ENCODE assay signal across 15 mouse cellular contexts in genomic region chr17:66412155-66412970, GRCm38 (mm10). TPM values are rescaled to one million over a fixed set of nuclear protein-coding genes. Genes with fewer than 3 reads are reported as not detected.
DNase-seq lines count a peak whose midpoint lies in the region; ATAC-seq lines count a peak whose summit lies in the region.
"Had no signal": no experiment of that assay in that cellular context is flagged by ENCODE, and none has a peak within 500 bp of the region (broad histone marks: within the 10 kb centered on the region; RNA-seq: fewer than 3 reads in every experiment).

No protein-coding gene starts in this region.

- 34% methylated on average over 12 of the region's 12 CpGs for WGBS in kidney, embryonic 14.5 days
- WGBS in embryonic facial prominence, embryonic 10.5 days = 15% methylated on average over 12 of the region's 12 CpGs
- 23% methylated on average over 12 of the region's 12 CpGs for WGBS in hindbrain, embryonic 16.5 days
- WGBS in neural tube, embryonic 12.5 days = 15% methylated on average over 12 of the region's 12 CpGs

- no peak overlapping the region for H3K4me3 ChIP-seq in kidney, embryonic 14.5 days (ENCODE audit: low read length)
- peak overlapping the region; percentile 31 for H3K4me3 ChIP-seq in embryonic facial prominence, embryonic 10.5 days
- no peak overlapping the region for H3K4me3 ChIP-seq in hindbrain, embryonic 16.5 days (ENCODE audit: low read length)
- no peak overlapping the region for H3K4me3 ChIP-seq in neural tube, embryonic 12.5 days
- H3K4me3 ChIP-seq: heart, adult 2 months; layer of hippocampus, adult 2 months; limb, embryonic 12.5 days had no signal

- peak; percentile 34; the same call in 1 of the 2 replicates for ATAC-seq in kidney, embryonic 14.5 days (ENCODE audit: low FRiP score, low TSS enrichment)
- peak; percentile 34; the same call in 1 of the 2 replicates for ATAC-seq in hindbrain, embryonic 16.5 days
- peak; percentile 56; the same call in 1 of the 2 replicates for ATAC-seq in neural tube, embryonic 12.5 days (ENCODE audit: low FRiP score, low read depth)

- no peaks in the 10 kb centered on the region for H3K27me3 ChIP-seq in kidney, embryonic 14.5 days (ENCODE audit: control insufficient read depth, insufficient read depth, low read length)
- H3K27me3 ChIP-seq in embryonic facial prominence, embryonic 10.5 days (replicated peaks; ENCODE audit: low read depth, poor library complexity, severe bottlenecking) = no peaks in the 10 kb centered on the region
- no peaks in the 10 kb centered on the region for H3K27me3 ChIP-seq in hindbrain, embryonic 16.5 days (replicated peaks; ENCODE audit: control insufficient read depth, insufficient read depth, low read length)
- 0 out of 2 replicates have a peak, but pooled peaks cover 6% of the 10 kb centered on the region for H3K27me3 ChIP-seq in neural tube, embryonic 12.5 days (replicated peaks)
- H3K27me3 ChIP-seq: limb, embryonic 12.5 days had no signal

- no peak overlapping the region; the same call in 1 of the 2 replicates for H3K27ac ChIP-seq in kidney, embryonic 14.5 days (ENCODE audit: low read depth, low read length)
- H3K27ac ChIP-seq in embryonic facial prominence, embryonic 10.5 days (replicated peaks) = peak overlapping the region; percentile 83
- no peak overlapping the region for H3K27ac ChIP-seq in hindbrain, embryonic 16.5 days (ENCODE audit: low read depth, low read length)
- peak overlapping the region; percentile 22 for H3K27ac ChIP-seq in neural tube, embryonic 12.5 days
- H3K27ac ChIP-seq: heart, adult 2 months; layer of hippocampus, adult 2 months; limb, embryonic 12.5 days had no signal

- no peaks in the 10 kb centered on the region for H3K36me3 ChIP-seq in kidney, embryonic 14.5 days (ENCODE audit: control insufficient read depth, insufficient read depth, low read length)
- H3K36me3 ChIP-seq in embryonic facial prominence, embryonic 10.5 days (replicated peaks) = peaks cover 20% of the 10 kb centered on the region
- no peaks in the 10 kb centered on the region for H3K36me3 ChIP-seq in hindbrain, embryonic 16.5 days (ENCODE audit: control insufficient read depth, insufficient read depth, low read length)
- no peaks in the 10 kb centered on the region for H3K36me3 ChIP-seq in neural tube, embryonic 12.5 days

- no peaks in the 10 kb centered on the region for H3K9me3 ChIP-seq in kidney, embryonic 14.5 days (ENCODE audit: control insufficient read depth, low read length)
- no peaks in the 10 kb centered on the region for H3K9me3 ChIP-seq in embryonic facial prominence, embryonic 10.5 days
- no peaks in the 10 kb centered on the region for H3K9me3 ChIP-seq in hindbrain, embryonic 16.5 days (ENCODE audit: control insufficient read depth, low read length)
- no peaks in the 10 kb centered on the region for H3K9me3 ChIP-seq in neural tube, embryonic 12.5 days
- H3K9me3 ChIP-seq: limb, embryonic 12.5 days had no signal

- no peak overlapping the region for H3K4me2 ChIP-seq in kidney, embryonic 14.5 days (replicated peaks; ENCODE audit: low read depth, low read length)
- no peak overlapping the region for H3K4me2 ChIP-seq in hindbrain, embryonic 16.5 days (ENCODE audit: low read length)
- peak overlapping the region; percentile 3 for H3K4me2 ChIP-seq in neural tube, embryonic 12.5 days (replicated peaks)
- H3K4me2 ChIP-seq: limb, embryonic 12.5 days had no signal

- H3K4me1 ChIP-seq in kidney, embryonic 14.5 days (ENCODE audit: control insufficient read depth, insufficient read depth, low read length) = peaks cover 25% of the 10 kb centered on the region
- H3K4me1 ChIP-seq in embryonic facial prominence, embryonic 10.5 days = peaks cover 59% of the 10 kb centered on the region
- H3K4me1 ChIP-seq in hindbrain, embryonic 16.5 days (ENCODE audit: control insufficient read depth, insufficient read depth, low read depth, low read length) = peaks cover 20% of the 10 kb centered on the region
- peaks cover 45% of the 10 kb centered on the region for H3K4me1 ChIP-seq in neural tube, embryonic 12.5 days

- DNase-seq in kidney, adult 8-10 months = no peak
- peak; percentile 61 for DNase-seq in embryonic facial prominence, embryonic 10.5 days (ENCODE audit: low spot score)
- DNase-seq in adrenal gland, postnatal 4 days (ENCODE audit: low spot score in 2 of 2) = no peak
- DNase-seq in frontal cortex, postnatal 10 days (ENCODE audit: low spot score in 2 of 2) = no peak
- no peak for DNase-seq in cerebellum, postnatal 14 days
- DNase-seq: heart, adult 2 months; thymus, postnatal 36 days had no signal

- no peak overlapping the region for H3K9ac ChIP-seq in kidney, embryonic 14.5 days (ENCODE audit: low read depth, low read length)
- H3K9ac ChIP-seq in hindbrain, embryonic 16.5 days (ENCODE audit: low read depth, low read length) = no peak overlapping the region
- no peak overlapping the region for H3K9ac ChIP-seq in neural tube, embryonic 12.5 days
- H3K9ac ChIP-seq: limb, embryonic 12.5 days had no signal

RNA-seq across cellular contexts. Expression of gene Mtcl1, which starts 37.2 kb away (rescaled TPM):
- polyA plus RNA-seq in kidney, embryonic 14.5 days (2014; fragmentation: Nextera tagmentation; extraction: Ambion mirVana) = 6.3 and 6.8 TPM in 2 replicates
- 13.2 and 22.3 TPM in 2 replicates for polyA plus RNA-seq in embryonic facial prominence, embryonic 10.5 days (2016; fragmentation: Nextera tagmentation; extraction: Ambion mirVana)
- 28.0 and 33.2 TPM in 2 replicates for polyA plus RNA-seq in hindbrain, embryonic 16.5 days (2015; fragmentation: Nextera tagmentation; extraction: Ambion mirVana)
- 35.0 and 38.6 TPM in 2 replicates for polyA plus RNA-seq in neural tube, embryonic 12.5 days (2016; fragmentation: Nextera tagmentation; extraction: Ambion mirVana)
- total RNA-seq in adrenal gland, postnatal 4 days (2021) = 10 to 100 TPM; 20.5 to 21.7 TPM
- total RNA-seq: common myeloid progenitor, adult 5-6 weeks; hematopoietic stem cell, adult 5-6 weeks; neutrophil, adult 5-6 weeks had no signal

Comparison
In these comparisons a context has a peak if more than half of its experiments do, and no peak if none do; other contexts are left out.
1. H3K27ac ChIP-seq: peak in embryonic facial prominence, embryonic 10.5 days (single experiment) and neural tube, embryonic 12.5 days (single experiment); none in kidney, embryonic 14.5 days (single experiment) and hindbrain, embryonic 16.5 days (single experiment).
2. Peak in every context shown above with its lines, with median percentiles within 50 percentile points of each other: ATAC-seq.